Mouse (Mus musculus) myocyte (in vitro differentiated cells): Measurements from ENCODE around the gene Rbm45. TPM values are rescaled to one million over a fixed set of nuclear protein-coding genes. Genes with fewer than 3 reads are reported as not detected.

Source experiments
- H3K27me3 ChIP-seq: one replicate; pipeline ENCODE4 v1.6.1; 2011; ENCODE audit not compliant: control insufficient read depth, insufficient read depth, insufficient read length
- H3K36me3 ChIP-seq: one replicate; pipeline ENCODE4 v1.6.1; 2011; ENCODE audit not compliant: control insufficient read depth, insufficient read depth
- H3K4me2 ChIP-seq: one replicate; pipeline ENCODE4 v1.6.1; 2011; ENCODE audit warnings: low read depth, control low read depth
- H3K4me3 ChIP-seq: one replicate; pipeline ENCODE4 v1.5.1; 2011; ENCODE audit warnings: mild to moderate bottlenecking, control low read depth, moderate library complexity
- H3K79me2 ChIP-seq: one replicate; pipeline ENCODE4 v1.6.1; 2011; ENCODE audit not compliant: control insufficient read depth, insufficient read depth
- H3ac ChIP-seq: one replicate; pipeline ENCODE4 v1.6.1; 2011; ENCODE audit not compliant: control insufficient read depth, insufficient read length
- CEBPB ChIP-seq: IDR thresholded peaks from 2 replicates; pipeline ENCODE4 v1.6.1; 2011; ENCODE audit warnings: mild to moderate bottlenecking, moderate library complexity; ENCODE audit not compliant: poor library complexity, insufficient read depth, severe bottlenecking
- E2F4 ChIP-seq: IDR thresholded peaks from one replicate; pipeline ENCODE4 v1.6.1; 2011; ENCODE audit warnings: mild to moderate bottlenecking, control low read depth, moderate library complexity; ENCODE audit not compliant: insufficient read depth
- MAX ChIP-seq: IDR thresholded peaks from one replicate; pipeline ENCODE4 v1.6.1; 2011; ENCODE audit warnings: low read depth, mild to moderate bottlenecking, control low read depth
- MYOD1 ChIP-seq, 3 experiments: IDR thresholded peaks; one replicate each; pipeline ENCODE4 v1.6.1; 2011; ENCODE audit warnings: control low read depth in 2 of 3, low read depth in 2 of 3, mild to moderate bottlenecking in 2 of 3, moderate library complexity in 1 of 3; ENCODE audit not compliant: insufficient read length in 2 of 3, control insufficient read depth in 1 of 3
- MYOG ChIP-seq, 3 experiments: IDR thresholded peaks; one replicate each; pipeline ENCODE4 v1.6.1; 2011; ENCODE audit warnings: control low read depth in 2 of 3, low read depth in 2 of 3, mild to moderate bottlenecking in 2 of 3; ENCODE audit not compliant: insufficient read length in 2 of 3, control insufficient read depth in 1 of 3, insufficient read depth in 1 of 3
- POLR2A ChIP-seq: IDR thresholded peaks from one replicate; pipeline ENCODE4 v1.6.1; 2011; ENCODE audit warnings: low read depth, mild to moderate bottlenecking, control low read depth, moderate library complexity; ENCODE audit not compliant: insufficient read length
- POLR2AphosphoS2 ChIP-seq: IDR thresholded peaks from one replicate; pipeline ENCODE4 v1.6.1; 2011; ENCODE audit warnings: low read depth, control low read depth; ENCODE audit not compliant: insufficient read length
- REST ChIP-seq: IDR thresholded peaks from one replicate; pipeline ENCODE4 v1.6.1; 2011; ENCODE audit warnings: mild to moderate bottlenecking, control low read depth, moderate library complexity; ENCODE audit not compliant: insufficient read depth, insufficient read length
- SRF ChIP-seq: IDR thresholded peaks from one replicate; pipeline ENCODE4 v1.6.1; 2011; ENCODE audit warnings: low read depth; ENCODE audit not compliant: control insufficient read depth, insufficient read length
- TCF12 ChIP-seq: IDR thresholded peaks from one replicate; pipeline ENCODE4 v1.6.1; 2011; ENCODE audit warnings: mild to moderate bottlenecking, control low read depth; ENCODE audit not compliant: poor library complexity, insufficient read depth, severe bottlenecking
- TCF3 ChIP-seq: IDR thresholded peaks from one replicate; pipeline ENCODE4 v1.6.1; 2011; ENCODE audit warnings: low read depth, control low read depth; ENCODE audit not compliant: insufficient read length
- USF1 ChIP-seq: IDR thresholded peaks from one replicate; pipeline ENCODE4 v1.6.1; 2011; ENCODE audit warnings: low read depth, mild to moderate bottlenecking, control low read depth, moderate library complexity
- polyA plus RNA-seq: library from polyadenylated mRNA; unstranded; fragments of >200 nt; fragmentation: generic; extraction: Trizol; gene quantifications from one replicate; pipeline ENCODE4 v1.2.1, GENCODE M21; 2012; ENCODE audit warnings: missing spikeins

Rbm45 gene
- polyA plus RNA-seq, 1 experiment = 23.2 TPM

DNA sequence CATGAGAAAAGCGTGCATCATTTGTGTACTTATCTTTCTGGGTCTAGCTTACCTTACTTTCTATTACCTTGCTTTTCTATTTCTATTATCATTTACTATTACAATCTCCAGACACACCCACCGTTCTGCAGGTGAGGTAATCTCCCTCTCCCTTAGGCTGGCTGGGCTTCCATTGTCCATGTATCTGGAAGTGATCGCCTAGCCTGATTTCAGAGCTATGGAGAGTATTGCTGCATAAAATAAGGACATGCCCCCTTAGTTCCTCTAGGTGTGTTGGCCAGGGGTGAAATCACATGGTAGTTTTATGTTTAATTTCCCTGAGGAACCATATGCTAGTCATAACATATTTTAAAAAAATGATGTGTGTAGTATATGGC lies 48.3 kb downstream of the Rbm45 start:
- Histone ChIP-seq H3K36me3 (no peaks in the 10 kb centered on the region), H3K4me2 (no peak overlapping the region), H3ac (no peak overlapping the region), H3K79me2 (no peaks in the 10 kb centered on the region), H3K27me3 (no peaks in the 10 kb centered on the region), H3K4me3 (no peak overlapping the region)
- TF ChIP-seq USF1 (no peak), TCF12 (no peak), MAX (no peak), CEBPB (no peak)

DNA sequence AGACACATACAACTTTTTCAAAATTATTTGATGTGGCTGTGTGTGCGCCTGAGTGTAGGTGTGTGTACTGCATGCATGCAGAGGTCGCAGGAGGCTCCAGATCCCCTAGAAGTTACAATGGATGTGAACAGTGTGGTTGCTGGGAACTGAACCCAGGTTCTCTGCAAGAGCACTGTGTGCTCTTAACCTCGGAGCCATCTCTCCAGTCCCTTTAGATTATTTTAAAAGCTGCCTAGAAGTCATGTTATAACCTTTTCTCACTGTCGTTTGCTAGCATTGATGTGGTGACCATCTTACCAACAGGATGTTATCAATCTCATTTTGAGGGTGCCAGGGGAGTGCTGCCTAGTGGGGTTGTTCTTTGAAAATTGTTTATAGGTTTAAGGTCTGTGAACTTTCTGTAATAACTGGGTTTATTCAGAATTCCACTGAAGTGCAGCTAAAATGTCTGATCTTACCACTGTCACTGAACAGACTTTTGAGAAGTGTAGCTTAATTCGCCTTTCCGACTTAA lies 51.7 kb downstream of the Rbm45 start:
- Histone ChIP-seq H3ac (no peak overlapping the region), H3K4me3 (no peak overlapping the region), H3K4me2 (no peak overlapping the region), H3K79me2 (no peaks in the 10 kb centered on the region), H3K27me3 (no peaks in the 10 kb centered on the region), H3K36me3 (no peaks in the 10 kb centered on the region)
- no peak for TF ChIP-seq USF1
- no peak for TF ChIP-seq E2F4
- TF ChIP-seq MAX = no peak
- TF ChIP-seq POLR2AphosphoS2 = no peak
- no peak for TF ChIP-seq MYOD1 (IDR thresholded peaks at IDR 0.05; ENCODE audit: control insufficient read depth in 1 of 3, insufficient read length in 2 of 3, low read depth in 2 of 3)
- no peak for TF ChIP-seq TCF3

DNA sequence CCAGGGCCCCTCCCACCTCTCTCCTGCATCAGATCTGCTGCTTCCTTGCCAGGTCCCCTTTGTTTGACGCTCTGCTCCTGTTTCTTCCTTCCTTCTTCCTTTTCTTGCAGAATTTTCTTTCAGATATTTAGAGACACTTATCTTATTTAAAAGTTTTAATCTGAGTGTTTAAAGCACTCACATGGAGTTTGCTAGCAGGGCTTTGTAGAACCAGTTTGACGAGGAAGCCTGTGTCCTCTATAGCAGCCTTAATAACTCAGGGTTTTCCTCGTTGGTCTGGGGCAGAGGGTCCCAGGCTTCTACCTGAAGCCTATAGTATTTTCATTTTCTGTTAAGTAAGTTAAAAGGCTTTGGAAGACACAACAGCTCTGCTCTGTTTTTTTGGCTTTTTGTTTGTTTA lies 57.0 kb downstream of the Rbm45 start:
- no peak overlapping the region for H3K4me2 ChIP-seq
- H3K27me3 ChIP-seq = no peaks in the 10 kb centered on the region
- no peaks in the 10 kb centered on the region for H3K36me3 ChIP-seq
- H3K79me2 ChIP-seq = no peaks in the 10 kb centered on the region
- H3K4me3 ChIP-seq = no peak overlapping the region
- no peak for TF ChIP-seq TCF3
- no peak for TF ChIP-seq SRF
- no peak for TF ChIP-seq CEBPB
- no peak for TF ChIP-seq TCF12
- TF ChIP-seq USF1 = no peak
- no peak for TF ChIP-seq MYOG (IDR thresholded peaks at IDR 0.05; ENCODE audit: control insufficient read depth in 1 of 3, insufficient read depth in 1 of 3, insufficient read length in 2 of 3, low read depth in 2 of 3)
- TF ChIP-seq E2F4 = no peak
- TF ChIP-seq MYOD1 (IDR thresholded peaks at IDR 0.05; ENCODE audit: control insufficient read depth in 1 of 3, insufficient read length in 2 of 3, low read depth in 2 of 3) = no peak
- no peak for TF ChIP-seq REST
- TF ChIP-seq POLR2AphosphoS2 = no peak
- TF ChIP-seq POLR2A = no peak
- TF ChIP-seq MAX = no peak
- H3ac ChIP-seq = no peak overlapping the region

DNA sequence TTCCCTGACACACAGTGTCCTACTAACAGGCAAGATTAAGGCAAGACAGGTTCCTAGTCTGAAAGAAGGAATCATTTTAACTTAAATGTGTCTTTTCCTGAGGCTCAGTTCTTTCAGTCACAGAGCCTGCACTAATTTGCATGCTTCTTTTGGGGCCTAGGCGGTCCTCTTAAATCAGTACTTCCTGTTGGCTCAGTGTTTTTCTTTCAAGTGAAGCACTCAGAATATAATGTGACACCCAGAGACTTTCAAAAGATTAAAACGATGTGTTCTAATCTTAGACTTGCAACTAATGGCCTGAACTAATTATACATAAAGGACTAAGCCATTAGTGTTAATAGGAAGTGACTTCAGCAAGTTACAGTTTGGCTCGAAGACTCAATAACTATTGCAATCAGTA lies 59.5 kb downstream of the Rbm45 start:
- Histone ChIP-seq H3ac (no peak overlapping the region), H3K36me3 (no peaks in the 10 kb centered on the region), H3K27me3 (no peaks in the 10 kb centered on the region), H3K4me2 (no peak overlapping the region), H3K79me2 (no peaks in the 10 kb centered on the region), H3K4me3 (no peak overlapping the region)
- TF ChIP-seq TCF12 (no peak), POLR2A (no peak), MAX (no peak), MYOD1 (IDR thresholded peaks at IDR 0.05; ENCODE audit: control insufficient read depth in 1 of 3, insufficient read length in 2 of 3, low read depth in 2 of 3) (no peak), USF1 (no peak), REST (no peak), POLR2AphosphoS2 (no peak), SRF (no peak), E2F4 (no peak), CEBPB (no peak), TCF3 (no peak), MYOG (IDR thresholded peaks at IDR 0.05; ENCODE audit: control insufficient read depth in 1 of 3, insufficient read depth in 1 of 3, insufficient read length in 2 of 3, low read depth in 2 of 3) (no peak)

DNA sequence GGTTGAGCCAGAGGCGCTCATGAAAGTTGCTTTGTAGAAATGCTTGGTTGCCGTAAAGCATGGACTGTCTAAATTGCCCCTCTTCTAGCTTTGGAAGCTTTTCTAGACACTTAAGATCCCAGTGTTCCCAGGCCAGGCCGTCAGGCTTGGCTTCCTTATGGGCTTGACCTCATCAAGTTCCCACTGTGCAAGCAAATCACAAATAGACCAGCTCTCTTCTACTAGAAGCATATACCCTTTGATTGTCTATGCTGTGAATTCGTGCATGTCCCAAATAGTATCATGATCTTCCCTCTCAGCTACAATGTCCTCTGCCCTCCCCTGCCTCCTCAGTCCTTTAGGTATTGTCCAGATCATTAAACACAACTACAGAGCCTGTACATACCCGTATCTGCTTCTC lies 60.1 kb downstream of the Rbm45 start:
- H3K79me2 ChIP-seq = no peaks in the 10 kb centered on the region
- no peaks in the 10 kb centered on the region for H3K36me3 ChIP-seq
- no peak overlapping the region for H3K4me2 ChIP-seq
- no peaks in the 10 kb centered on the region for H3K27me3 ChIP-seq
- TF ChIP-seq TCF12 (no peak), CEBPB (no peak), SRF (no peak), REST (no peak), POLR2A (no peak), USF1 (no peak), TCF3 (no peak), POLR2AphosphoS2 (no peak), E2F4 (no peak), MAX (no peak), MYOD1 (IDR thresholded peaks at IDR 0.05; ENCODE audit: control insufficient read depth in 1 of 3, insufficient read length in 2 of 3, low read depth in 2 of 3) (no peak), MYOG (IDR thresholded peaks at IDR 0.05; ENCODE audit: control insufficient read depth in 1 of 3, insufficient read depth in 1 of 3, insufficient read length in 2 of 3, low read depth in 2 of 3) (no peak)
- no peak overlapping the region for H3K4me3 ChIP-seq
- H3ac ChIP-seq = no peak overlapping the region
